Mouse (Mus musculus) T-cell, adult 2 months (primary cell): ENCODE measurements around the gene Sympk.
A peak's percentile ranks its signal among the peaks of the same experiment; 100 is the strongest.

Source experiments
- DNase-seq: peaks from one replicate; pipeline ENCODE4 v3.0.0; 2022; ENCODE audit warnings: low spot score

The Sympk gene

GRCm38 (mm10) chr7:19024096-19024506 is at the start of gene Sympk:
TSS of gene Sympk (plus strand) at chr7:19024377.
- peak; percentile 97 for DNase-seq

GRCm38 (mm10) chr7:18978381-18978780 is 45.8 kb upstream of the Sympk start:
- no peak for DNase-seq

GRCm38 (mm10) chr7:18986503-18986902 is 37.7 kb upstream of the Sympk start:
- DNase-seq: no peak

- no peak for DNase-seq
These were observed 37.1 kb upstream of the Sympk start, which contains the start of gene Nanos2 for GRCm38 (mm10) chr7:18987100-18987499. TSS of gene Nanos2 (plus strand) at chr7:18987400.

- DNase-seq: no peak
These were observed 36.4 kb upstream of the Sympk start for GRCm38 (mm10) chr7:18987747-18988146.

- no peak for DNase-seq
These were observed 35.4 kb upstream of the Sympk start for GRCm38 (mm10) chr7:18988780-18989179.

DNA sequence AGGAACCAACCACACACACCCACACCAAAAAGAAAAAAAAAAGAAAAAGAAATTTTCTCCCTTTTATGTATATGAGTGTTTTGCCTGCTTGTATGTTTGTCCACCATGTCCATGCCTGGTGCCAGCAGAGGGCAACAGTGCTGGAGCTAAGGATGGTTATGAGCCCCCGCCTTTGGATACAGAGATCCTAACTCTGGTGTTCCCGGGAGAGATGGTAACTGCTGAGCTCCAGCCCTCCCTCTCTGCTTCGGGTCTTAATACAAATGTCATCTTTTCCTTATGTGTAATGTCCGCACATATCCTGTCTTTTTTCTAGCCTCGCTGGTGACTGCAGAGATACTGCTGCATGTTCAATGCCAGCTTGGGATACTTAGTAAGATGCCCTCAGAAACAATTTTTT is 34.2 kb upstream of the Sympk start:
- DNase-seq: no peak

DNA sequence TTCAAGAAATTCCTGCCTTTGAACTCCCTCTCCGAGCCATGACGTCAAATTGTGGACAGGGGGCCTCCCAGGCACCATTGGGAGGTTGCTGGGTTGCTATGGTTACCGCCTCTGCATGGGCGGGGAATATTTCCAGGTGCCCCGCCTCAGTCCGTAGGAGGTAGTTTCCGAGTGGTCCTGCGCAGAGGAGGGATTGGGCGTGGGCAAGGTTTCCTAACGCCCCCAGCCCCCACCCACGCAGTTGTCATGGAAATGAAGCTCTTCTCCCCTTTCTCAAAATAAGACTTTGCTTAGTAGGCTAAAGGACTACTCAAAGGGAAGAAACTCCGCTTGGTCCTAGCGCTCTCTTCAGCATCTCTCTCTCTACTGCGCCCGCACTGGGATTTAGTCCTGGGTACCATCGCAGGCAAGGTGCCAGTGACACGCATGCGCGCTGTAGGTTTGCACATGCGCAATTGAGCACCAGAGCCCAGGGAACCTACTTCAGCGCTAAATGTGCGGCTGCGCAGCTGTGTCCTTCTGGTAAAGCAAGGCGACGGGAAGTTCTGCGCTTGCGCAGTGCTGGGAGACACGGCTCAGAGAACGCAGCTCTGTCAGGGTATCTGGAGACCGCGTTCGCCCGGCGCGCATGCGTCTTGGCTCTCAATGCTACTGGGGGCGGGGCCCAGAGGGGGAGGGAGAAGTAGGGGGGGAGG is 33.4 kb upstream of the Sympk start, which contains the start of gene Mypop:
TSS of gene Mypop (plus strand) at position 645 of the 695 bp plus-strand sequence.
- peak; percentile 98 for DNase-seq

GRCm38 (mm10) chr7:18991660-18992293 is 32.4 kb upstream of the Sympk start:
- peak; percentile 19 for DNase-seq

GRCm38 (mm10) chr7:18992294-18992675 is 31.9 kb upstream of the Sympk start:
- DNase-seq: no peak

- DNase-seq: no peak
These were observed 31.1 kb upstream of the Sympk start for GRCm38 (mm10) chr7:18993036-18993435.

GRCm38 (mm10) chr7:18998835-18999234 is 25.3 kb upstream of the Sympk start:
- DNase-seq: no peak

DNA sequence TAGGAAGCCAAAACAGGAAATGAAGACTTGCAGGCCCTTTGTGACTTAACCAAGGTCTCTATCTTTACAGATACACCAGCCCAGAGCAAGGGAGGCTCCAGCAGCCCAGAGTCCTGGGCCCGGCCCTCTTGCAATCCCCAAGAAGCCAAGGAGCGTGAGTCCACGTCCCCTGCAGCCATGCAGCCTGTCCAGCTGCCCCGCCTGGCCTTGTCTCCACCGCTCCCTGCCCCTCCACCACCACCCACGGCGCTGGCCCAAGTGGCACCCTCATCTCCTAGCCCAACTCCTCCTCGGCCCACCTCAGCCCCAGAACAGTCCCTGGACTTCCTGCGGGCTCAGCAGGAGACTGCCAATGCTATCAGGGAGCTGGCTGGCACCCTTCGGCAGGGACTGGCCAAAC is 23.8 kb upstream of the Sympk start:
- no peak for DNase-seq

- peak; percentile 88 for DNase-seq
These were observed 22.9 kb upstream of the Sympk start for GRCm38 (mm10) chr7:19001066-19001806.

- DNase-seq: no peak
These were observed 22.4 kb upstream of the Sympk start for GRCm38 (mm10) chr7:19001807-19002085.

- DNase-seq: no peak
These were observed 22.1 kb upstream of the Sympk start for GRCm38 (mm10) chr7:19002115-19002514.

GRCm38 (mm10) chr7:19002848-19003498 is 21.2 kb upstream of the Sympk start:
- DNase-seq: peak; percentile 63

GRCm38 (mm10) chr7:19003902-19004630 is 20.1 kb upstream of the Sympk start, which contains the start of gene Irf2bp1:
TSS of gene Irf2bp1 (plus strand) at chr7:19004044.
- peak; percentile 92 for DNase-seq

- DNase-seq: no peak
These were observed 19.5 kb upstream of the Sympk start for GRCm38 (mm10) chr7:19004631-19005079.

- DNase-seq: no peak
These were observed 18.6 kb upstream of the Sympk start for GRCm38 (mm10) chr7:19005417-19006121.

- peak; percentile 75 for DNase-seq
These were observed 17.7 kb upstream of the Sympk start for GRCm38 (mm10) chr7:19006476-19006875.
